Mouse (Mus musculus) heart, embryonic 15.5 days (tissue): Measurements from ENCODE around the gene Tmem19. TPM values are rescaled to one million over a fixed set of nuclear protein-coding genes. Genes with fewer than 3 reads are reported as not detected.

Experiments
- ATAC-seq: fragments of 200-750 bp; cut with Nextera tagmentation; replicated peaks from 2 replicates; pipeline ENCODE4 v1.8.0; 2017; ENCODE audit warnings: low read depth, moderate TSS enrichment; ENCODE audit not compliant: insufficient number of reproducible peaks, insufficient read depth, low FRiP score
- H3K27ac ChIP-seq: fragments of 300-500 bp; sonication (generic); 2 replicates; pipeline ENCODE4 v1.5.1; 2015; ENCODE audit warnings: mild to moderate bottlenecking, inconsistent platforms
- H3K27me3 ChIP-seq: fragments of 300-500 bp; sonication (generic); 2 replicates; pipeline ENCODE4 v1.6.1; 2015; ENCODE audit warnings: inconsistent platforms
- H3K36me3 ChIP-seq: fragments of 300-500 bp; sonication (generic); 2 replicates; pipeline ENCODE4 v1.6.1; 2015; ENCODE audit warnings: mild to moderate bottlenecking, inconsistent platforms
- H3K4me1 ChIP-seq: fragments of 300-500 bp; sonication (generic); replicated peaks from 2 replicates; pipeline ENCODE4 v1.6.1; 2015; ENCODE audit warnings: inconsistent platforms
- H3K4me2 ChIP-seq: fragments of 300-500 bp; sonication (generic); 2 replicates; pipeline ENCODE4 v1.6.1; 2015; ENCODE audit warnings: inconsistent platforms, mild to moderate bottlenecking, moderate library complexity
- H3K4me3 ChIP-seq: fragments of 300-500 bp; sonication (generic); 2 replicates; pipeline ENCODE4 v1.5.1; 2015; ENCODE audit warnings: mild to moderate bottlenecking, inconsistent platforms
- H3K9ac ChIP-seq: fragments of 300-500 bp; sonication (generic); 2 replicates; pipeline ENCODE4 v1.6.1; 2015; ENCODE audit warnings: mild to moderate bottlenecking, inconsistent platforms
- H3K9me3 ChIP-seq: fragments of 300-500 bp; sonication (generic); replicated peaks from 2 replicates; pipeline ENCODE4 v1.6.1; 2016; ENCODE audit warnings: inconsistent platforms
- WGBS: fragments of 180-500 bp; shearing (Covaris S2); methylation state at CpG from one replicate; pipeline ENCODE4 v1.1.7; 2015; ENCODE audit warnings: mixed read lengths; 5-methylcytosine and 5-hydroxymethylcytosine counted together
- polyA plus RNA-seq: library from polyadenylated mRNA; unstranded; fragments of >200 nt; fragmentation: Nextera tagmentation; extraction: Ambion mirVana; gene quantifications from 2 replicates; pipeline ENCODE4 v1.2.1, GENCODE M21; 2015

Tmem19 gene
- polyA plus RNA-seq, 1 experiment from 2014 or later, result 18.0 TPM

GRCm38 (mm10) chr10:115309191-115309590, 53.1 kb downstream of the Tmem19 start:
- Histone ChIP-seq H3K27me3 (no peaks in the 10 kb centered on the region), H3K36me3 (no peaks in the 10 kb centered on the region), H3K9ac (no peak overlapping the region), H3K4me1 (peaks cover 60% of the 10 kb centered on the region), H3K9me3 (no peaks in the 10 kb centered on the region), H3K4me3 (no peak overlapping the region), H3K27ac (no peak overlapping the region), H3K4me2 (no peak overlapping the region)
- WGBS, result 82% methylated on average over 4 of the region's 4 CpGs
- ATAC-seq, result no peak

DNA sequence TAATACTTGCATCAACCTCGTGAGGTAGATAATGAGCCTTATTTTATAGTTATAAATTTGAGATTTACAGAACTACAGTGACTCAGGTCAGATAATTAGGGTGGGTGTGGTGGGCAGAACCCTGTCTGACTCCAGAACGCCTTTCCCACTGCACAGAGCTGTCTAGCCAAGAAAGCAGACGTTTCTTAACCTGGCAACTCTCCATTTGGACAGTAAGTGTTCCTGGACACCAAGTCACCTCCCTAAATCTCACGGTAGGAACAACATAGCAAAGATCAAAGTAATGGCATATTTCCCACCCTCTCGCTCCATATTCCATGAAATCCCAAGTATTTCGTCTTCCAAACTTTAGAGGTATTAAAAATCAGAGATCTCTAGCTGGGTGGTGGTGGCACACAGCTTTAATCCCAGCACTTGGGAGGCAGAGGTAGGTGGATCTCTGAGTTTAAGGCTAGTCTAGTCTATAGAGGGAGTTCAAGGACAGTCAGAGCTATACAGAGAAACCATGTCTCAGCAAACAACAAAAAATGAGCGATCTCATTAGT, 54.9 kb downstream of the Tmem19 start:
- Histone ChIP-seq H3K4me2 (no peak overlapping the region), H3K4me3 (no peak overlapping the region), H3K9ac (no peak overlapping the region), H3K4me1 (peaks cover 43% of the 10 kb centered on the region), H3K27me3 (no peaks in the 10 kb centered on the region), H3K27ac (no peak overlapping the region), H3K9me3 (no peaks in the 10 kb centered on the region), H3K36me3 (peaks cover 5% of the 10 kb centered on the region; the same call in 1 of the 2 replicates)
- no peak for ATAC-seq
- 78% methylated on average over 7 of the region's 7 CpGs for WGBS

GRCm38 (mm10) chr10:115298683-115299082, 63.6 kb downstream of the Tmem19 start:
- Histone ChIP-seq H3K4me3 (no peak overlapping the region), H3K9ac (no peak overlapping the region), H3K36me3 (peaks cover 53% of the 10 kb centered on the region), H3K27me3 (no peaks in the 10 kb centered on the region), H3K27ac (no peak overlapping the region), H3K4me1 (no peaks in the 10 kb centered on the region), H3K9me3 (no peaks in the 10 kb centered on the region), H3K4me2 (no peak overlapping the region)
- ATAC-seq, result no peak
- WGBS, result 88% methylated on average over 4 of the region's 4 CpGs

GRCm38 (mm10) chr10:115297582-115297981, 64.7 kb downstream of the Tmem19 start:
- WGBS, result 81% methylated on average over 5 of the region's 5 CpGs
- H3K27me3 ChIP-seq, result no peaks in the 10 kb centered on the region
- no peak overlapping the region for H3K9ac ChIP-seq
- no peak overlapping the region for H3K4me3 ChIP-seq
- H3K9me3 ChIP-seq, result no peaks in the 10 kb centered on the region
- H3K4me1 ChIP-seq, result no peaks in the 10 kb centered on the region
- no peak overlapping the region for H3K27ac ChIP-seq
- no peak overlapping the region for H3K4me2 ChIP-seq
- H3K36me3 ChIP-seq, result peaks cover 62% of the 10 kb centered on the region
- no peak for ATAC-seq

DNA sequence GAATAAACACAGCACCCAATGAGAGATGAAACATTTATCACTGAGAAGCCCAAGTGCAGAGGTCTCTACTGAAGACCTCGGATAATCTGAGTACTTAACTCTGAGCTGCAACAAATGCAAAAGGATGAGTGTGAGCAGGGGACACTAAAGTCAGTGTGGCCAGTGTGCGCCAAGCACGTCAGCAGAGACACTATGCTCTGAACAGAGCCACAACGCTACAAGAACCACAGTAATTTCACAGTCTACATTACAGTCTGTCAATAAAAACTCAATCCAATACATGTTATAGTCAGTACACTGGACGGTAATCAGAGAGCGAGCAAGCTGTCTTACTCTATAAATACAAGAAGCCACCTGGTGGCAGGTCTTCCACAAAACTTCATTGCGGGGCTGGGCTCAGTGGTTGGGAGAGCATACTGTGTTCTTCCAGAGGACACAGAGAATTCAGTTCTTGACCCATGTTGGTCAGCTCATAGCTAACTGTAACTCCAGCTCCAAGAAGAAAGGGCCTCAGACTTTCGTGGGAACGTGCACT, 65.8 kb downstream of the Tmem19 start:
- H3K9me3 ChIP-seq, result no peaks in the 10 kb centered on the region
- no peak overlapping the region for H3K9ac ChIP-seq
- ATAC-seq, result no peak
- H3K4me2 ChIP-seq, result no peak overlapping the region
- H3K4me3 ChIP-seq, result no peak overlapping the region
- 78% methylated on average over 9 of the region's 9 CpGs for WGBS
- H3K27ac ChIP-seq, result no peak overlapping the region
- no peaks in the 10 kb centered on the region for H3K27me3 ChIP-seq
- no peaks in the 10 kb centered on the region for H3K4me1 ChIP-seq
- H3K36me3 ChIP-seq, result peaks cover 68% of the 10 kb centered on the region

GRCm38 (mm10) chr10:115295162-115295561, 67.1 kb downstream of the Tmem19 start:
- 93% methylated on average over 3 of the region's 3 CpGs for WGBS
- Histone ChIP-seq H3K4me3 (no peak overlapping the region), H3K4me1 (no peaks in the 10 kb centered on the region), H3K9me3 (no peaks in the 10 kb centered on the region), H3K4me2 (no peak overlapping the region), H3K9ac (no peak overlapping the region), H3K36me3 (peaks cover 64% of the 10 kb centered on the region), H3K27me3 (no peaks in the 10 kb centered on the region), H3K27ac (no peak overlapping the region)
- ATAC-seq, result no peak

DNA sequence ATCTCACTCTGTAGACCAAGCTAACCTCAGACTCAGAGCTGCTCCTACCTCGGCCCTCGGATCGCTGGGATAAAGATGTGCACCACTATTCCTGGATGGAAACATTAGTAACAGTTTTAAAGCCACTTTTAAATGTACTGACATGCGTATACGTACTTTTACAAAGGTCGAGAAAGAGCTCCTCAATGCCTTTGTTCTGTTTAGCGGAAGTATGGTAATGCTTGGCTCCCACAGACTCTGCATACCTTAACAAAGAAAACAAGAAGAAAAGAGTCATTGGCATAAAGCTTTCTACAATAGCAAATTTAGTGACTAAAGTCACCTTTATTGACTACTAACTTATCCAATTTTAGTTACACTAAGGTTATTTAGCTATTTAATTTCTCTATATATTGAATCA, 67.6 kb downstream of the Tmem19 start:
- Histone ChIP-seq H3K9me3 (no peaks in the 10 kb centered on the region), H3K4me3 (no peak overlapping the region), H3K9ac (no peak overlapping the region), H3K27ac (no peak overlapping the region), H3K27me3 (no peaks in the 10 kb centered on the region), H3K4me2 (no peak overlapping the region), H3K36me3 (peaks cover 64% of the 10 kb centered on the region), H3K4me1 (no peaks in the 10 kb centered on the region)
- ATAC-seq, result no peak
- 95% methylated on average over 7 of the region's 7 CpGs for WGBS

DNA sequence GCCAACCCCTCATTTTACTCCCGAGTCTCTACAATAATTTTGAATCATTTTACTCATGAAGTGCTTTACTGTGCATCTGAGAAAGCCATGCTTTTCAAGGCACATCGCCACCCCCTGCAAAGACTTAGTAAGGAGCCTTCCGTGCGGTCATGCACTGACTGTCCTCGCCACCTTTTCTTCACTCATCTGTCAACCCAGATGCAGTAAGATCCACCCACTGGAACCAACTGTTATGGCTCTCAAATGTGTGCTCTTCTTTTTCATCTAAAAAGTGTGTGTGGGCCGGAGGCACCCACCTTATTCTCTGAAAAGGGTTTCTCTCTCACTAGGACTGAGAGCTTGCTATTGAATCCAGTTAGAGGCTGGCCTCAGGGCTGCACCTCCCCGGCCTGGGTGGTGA, 68.4 kb downstream of the Tmem19 start:
- H3K36me3 ChIP-seq, result peaks cover 63% of the 10 kb centered on the region
- H3K4me2 ChIP-seq, result no peak overlapping the region
- WGBS, result 92% methylated on average over 7 of the region's 7 CpGs

GRCm38 (mm10) chr10:115290671-115291070, 71.6 kb downstream of the Tmem19 start:
- Histone ChIP-seq H3K27ac (no peak overlapping the region), H3K4me3 (no peak overlapping the region), H3K36me3 (peaks cover 74% of the 10 kb centered on the region), H3K9ac (no peak overlapping the region), H3K9me3 (no peaks in the 10 kb centered on the region), H3K27me3 (no peaks in the 10 kb centered on the region), H3K4me2 (no peak overlapping the region), H3K4me1 (no peaks in the 10 kb centered on the region)
- 90% methylated on average over 9 of the region's 9 CpGs for WGBS
- ATAC-seq, result no peak

More for the DNA sequence above, 68.4 kb downstream of the Tmem19 start:
- ATAC-seq, result no peak
- no peaks in the 10 kb centered on the region for H3K4me1 ChIP-seq
- no peak overlapping the region for H3K9ac ChIP-seq
- H3K4me3 ChIP-seq, result no peak overlapping the region
- no peaks in the 10 kb centered on the region for H3K9me3 ChIP-seq
- no peak overlapping the region for H3K27ac ChIP-seq
- H3K27me3 ChIP-seq, result no peaks in the 10 kb centered on the region

Other genes starting within 250 kb of the Tmem19 start
- 0.05 TPM in 1 of 2 replicates, not detected in the other for gene Tph2, start 177.5 kb downstream of the Tmem19 start, polyA plus RNA-seq
- gene Tbc1d15, start 111.0 kb downstream of the Tmem19 start, polyA plus RNA-seq, result 32.9 and 34.4 TPM in 2 replicates
- 12.0 and 12.1 TPM in 2 replicates for gene Rab21, start 46.9 kb downstream of the Tmem19 start, polyA plus RNA-seq
- gene Thap2, start 21.9 kb upstream of the Tmem19 start, polyA plus RNA-seq, result 13.7 and 14.6 TPM in 2 replicates
- gene Zfc3h1, start 22.5 kb upstream of the Tmem19 start, polyA plus RNA-seq, result 10.2 and 13.9 TPM in 2 replicates
- gene A930009A15Rik, start 207.5 kb upstream of the Tmem19 start, polyA plus RNA-seq, result not detected in 2 replicates
- 0.31 and 1.1 TPM in 2 replicates for gene Lgr5, start 225.3 kb upstream of the Tmem19 start, polyA plus RNA-seq